Mouse (Mus musculus) heart, postnatal 4 days (tissue): ENCODE measurements at regions not wholly inside any gene's neighbourhood (a gene's known extent, or its start where the extent isn't known, plus 50 kb on each side); places are given as distances from the start of the nearest gene placed in this dataset.

Source experiments
- DNase-seq: peaks from one replicate; pipeline ENCODE4 v3.0.0; 2021

DNA sequence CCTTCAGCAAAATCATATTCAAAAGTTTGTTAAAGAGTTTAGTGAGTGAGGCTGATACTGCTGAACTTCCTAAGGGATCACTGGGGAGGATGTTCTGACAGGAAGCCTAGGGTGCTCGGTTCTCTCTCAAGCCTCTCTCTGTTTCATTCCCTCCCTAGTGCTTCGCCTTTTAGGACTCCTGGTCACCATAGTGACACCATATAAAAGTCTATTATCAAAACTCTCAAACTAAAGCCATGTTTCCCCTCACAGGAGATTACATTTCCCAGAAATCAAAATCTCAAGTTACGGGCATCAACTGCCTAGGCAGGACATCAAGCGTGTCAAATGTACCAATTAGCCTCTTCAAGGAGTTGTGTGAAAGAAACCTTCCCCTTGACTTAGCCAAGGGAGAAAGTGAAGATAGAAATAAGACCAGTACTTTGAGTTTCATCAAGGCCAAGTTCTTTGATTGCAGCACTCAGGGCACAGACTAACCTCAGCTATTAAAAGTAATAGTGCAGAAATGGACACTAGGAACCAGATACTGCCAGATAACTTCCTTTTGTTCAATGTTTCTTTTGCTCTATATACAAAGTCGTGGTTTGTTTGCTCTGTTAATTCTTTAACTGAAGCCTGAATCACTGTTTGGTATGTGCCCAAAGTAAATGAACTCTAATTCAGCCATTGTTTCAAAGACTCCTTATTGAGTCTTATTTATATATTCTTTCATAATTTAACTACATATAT, 752.6 kb downstream of the Jrkl start:
- DNase-seq: no peak

- no peak for DNase-seq
These were observed 787.8 kb downstream of the Jrkl start for GRCm38 (mm10) chr9:12457810-12458209.

GRCm38 (mm10) chr9:12456695-12457094, 788.9 kb downstream of the Jrkl start:
- no peak for DNase-seq

GRCm38 (mm10) chr9:12434171-12434570, 811.5 kb downstream of the Jrkl start:
- DNase-seq: no peak

DNA sequence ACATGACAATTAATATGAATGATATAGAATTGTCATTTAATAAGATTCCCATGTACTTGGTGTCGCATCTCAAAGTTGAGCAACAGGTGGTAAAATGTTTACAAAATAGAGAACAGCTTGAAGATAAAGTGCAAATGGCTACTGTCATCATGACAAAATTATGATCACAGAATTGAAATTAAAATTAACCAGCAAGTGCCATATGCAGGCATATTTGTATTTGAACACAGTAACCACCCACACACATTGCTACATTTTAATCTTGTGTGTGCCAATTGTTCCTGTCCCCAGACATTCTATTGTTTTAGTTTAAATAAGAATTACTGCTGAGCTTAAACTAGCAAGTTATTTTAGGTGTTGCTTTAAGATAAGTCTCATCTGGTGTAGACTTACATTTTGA, 823.7 kb downstream of the Jrkl start:
- no peak for DNase-seq

- no peak for DNase-seq
These were observed 837.1 kb downstream of the Jrkl start for GRCm38 (mm10) chr9:12408500-12408899.

GRCm38 (mm10) chr9:12404185-12404584, 841.4 kb downstream of the Jrkl start:
- DNase-seq: no peak

DNA sequence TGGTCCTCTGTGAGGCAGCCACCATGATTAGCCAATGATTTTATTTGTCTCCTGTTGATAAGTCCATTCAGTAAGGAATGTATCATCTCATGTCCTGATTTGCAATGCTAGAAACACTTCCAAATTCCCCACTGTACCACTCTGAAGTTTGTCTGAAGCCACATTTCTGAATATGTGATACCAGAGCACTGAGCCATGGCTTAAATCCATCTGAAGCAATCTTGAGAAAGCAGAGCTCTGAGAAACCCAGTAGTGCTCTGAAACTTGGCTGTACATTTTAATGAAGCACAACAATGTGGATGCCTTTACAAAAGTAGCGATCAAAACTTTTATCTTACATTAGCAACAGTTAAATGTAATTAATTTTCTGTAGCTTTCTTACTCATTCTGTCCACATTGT, 850.0 kb downstream of the Jrkl start:
- DNase-seq: no peak

- no peak for DNase-seq
These were observed 864.6 kb downstream of the Jrkl start for GRCm38 (mm10) chr9:12380732-12381645.

- DNase-seq: peak; percentile 6
These were observed 865.6 kb downstream of the Jrkl start for GRCm38 (mm10) chr9:12380029-12380428.

DNA sequence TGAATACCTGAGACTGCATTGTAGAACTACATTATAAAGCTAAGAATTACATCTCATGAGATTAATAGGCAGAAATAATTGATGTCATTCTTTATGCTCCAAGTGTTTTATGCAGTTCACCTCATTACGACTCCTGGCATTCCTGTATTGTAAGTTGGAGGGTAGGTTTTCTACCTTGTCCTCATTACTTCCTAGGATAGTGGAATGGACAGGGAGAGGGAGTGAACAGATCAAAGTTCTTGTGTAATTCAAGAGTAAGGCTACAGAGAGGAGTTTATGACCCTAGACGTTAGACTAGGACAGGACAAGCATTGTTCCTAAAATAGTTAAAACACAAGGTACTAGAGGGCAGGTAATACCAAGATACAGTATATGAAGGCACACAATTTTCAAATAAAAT, 901.3 kb downstream of the Jrkl start:
- no peak for DNase-seq

GRCm38 (mm10) chr9:12341453-12341852, 904.2 kb downstream of the Jrkl start:
- DNase-seq: no peak

GRCm38 (mm10) chr9:12313517-12314075, 932.0 kb downstream of the Jrkl start:
- DNase-seq: no peak

DNA sequence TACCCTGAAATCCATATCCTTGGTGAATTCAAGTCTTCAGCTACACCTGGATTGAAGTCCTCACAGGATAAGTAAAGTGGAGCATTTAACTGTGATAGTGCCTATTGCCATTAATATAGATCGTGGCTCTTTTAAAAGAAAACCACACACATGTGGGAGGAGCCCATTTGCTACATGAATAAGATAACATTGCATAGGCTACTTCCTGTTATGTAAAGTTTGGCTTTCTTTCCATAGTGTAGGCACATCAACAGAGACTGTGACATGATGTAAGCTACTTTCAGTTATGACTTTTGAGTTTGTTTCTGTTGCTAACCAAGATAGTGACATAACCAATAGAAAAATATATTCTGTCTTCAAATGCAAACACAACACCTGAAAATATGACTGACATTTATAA, 932.6 kb downstream of the Jrkl start:
- no peak for DNase-seq
